Mouse (Mus musculus): ENCODE measurements around the gene Pde8a. TPM values are rescaled to one million over a fixed set of nuclear protein-coding genes. Genes with fewer than 3 reads are reported as not detected.

The Pde8a gene
- total RNA-seq, 2 experiments from 2014 or later: 7.8 to 10.1 TPM

Other genes starting within 250 kb of the Pde8a start
- 10 to 100 TPM; 14.8 to 18.2 TPM for gene Zfp592, start 219.9 kb upstream of the Pde8a start, total RNA-seq (2021)
- gene Alpk3, start 156.0 kb upstream of the Pde8a start, total RNA-seq (2021): 100 to 1,000 TPM; 104 to 110 TPM
- under 1 TPM; 0.28 to 0.34 TPM for gene Slc28a1, start 98.8 kb upstream of the Pde8a start, total RNA-seq (2021)
- gene Rps17, start 131.7 kb downstream of the Pde8a start, total RNA-seq (2021): 1,000 to 10,000 TPM; 1,068 to 1,095 TPM
- gene Cpeb1, start 241.9 kb downstream of the Pde8a start, total RNA-seq (2021): 10 to 100 TPM; 10.5 to 17.4 TPM

Data from gastrocnemius, postnatal 10 days (tissue).